Mouse (Mus musculus) spleen, adult 2 months (tissue): ENCODE data around the gene Gbp4. TPM values are rescaled to one million over a fixed set of nuclear protein-coding genes. Genes with fewer than 3 reads are reported as not detected.
A peak's percentile ranks its signal among the peaks of the same experiment; 100 is the strongest.
"Not testable (repeated sequence)": the region's sequence is repeated elsewhere in the genome, so short reads cannot be mapped to it uniquely, and the experiment has no call there.

Experiments used
- DNase-seq, 2 experiments: peaks; one replicate each; pipeline versions ENCODE4 v3.0.0 to v3.0.0-alpha.2; 2012 to 2021; ENCODE audit warnings: low spot score in 2 of 2, low read depth in 1 of 2
- H3K27ac ChIP-seq: fragments of 200-500 bp; 2 replicates; pipeline ENCODE4 v1.5.1; 2012; ENCODE audit warnings: low read length, inconsistent platforms; ENCODE audit not compliant: insufficient read depth
- H3K27me3 ChIP-seq: fragments of 200-500 bp; 2 replicates; pipeline ENCODE4 v1.6.1; 2012; ENCODE audit warnings: mild to moderate bottlenecking, moderate library complexity, low read length, inconsistent platforms; ENCODE audit not compliant: control insufficient read depth, insufficient read depth
- H3K36me3 ChIP-seq: fragments of 200-500 bp; 2 replicates; pipeline ENCODE4 v1.6.1; 2012; ENCODE audit warnings: mild to moderate bottlenecking, low read length, inconsistent platforms; ENCODE audit not compliant: control insufficient read depth, insufficient read depth
- H3K4me1 ChIP-seq: fragments of 200-500 bp; 2 replicates; pipeline ENCODE4 v1.6.1; 2011; ENCODE audit warnings: inconsistent platforms; ENCODE audit not compliant: control insufficient read depth, insufficient read depth, insufficient read length
- H3K4me3 ChIP-seq: fragments of 200-500 bp; 2 replicates; pipeline ENCODE4 v1.5.1; 2011; ENCODE audit warnings: mild to moderate bottlenecking, inconsistent platforms; ENCODE audit not compliant: insufficient read depth, insufficient read length; ENCODE audit errors: extremely low read depth
- CTCF ChIP-seq: fragments of 200-500 bp; IDR thresholded peaks from 2 replicates; pipeline ENCODE4 v1.5.1; 2011; ENCODE audit warnings: mild to moderate bottlenecking, inconsistent platforms; ENCODE audit not compliant: insufficient read depth, insufficient read length, insufficient replicate concordance; ENCODE audit errors: extremely low read depth
- POLR2A ChIP-seq: fragments of 200-500 bp; IDR thresholded peaks from 2 replicates; pipeline ENCODE4 v1.6.1; 2011; ENCODE audit warnings: low read depth, low read length, inconsistent platforms
- WGBS: fragments of 180-500 bp; shearing (Covaris S2); methylation state at CpG from one replicate; pipeline ENCODE4 v1.1.7; 2018; 5-methylcytosine and 5-hydroxymethylcytosine counted together
- polyA plus RNA-seq: library from polyadenylated mRNA; depleted of rRNA; stranded (reverse); fragments of >200 nt; gene quantifications from 2 replicates; pipeline ENCODE4 v1.2.3, GENCODE M21; 2012; rRNA removed

The Gbp4 gene
- polyA plus RNA-seq: 21.3 and 30.8 TPM in 2 replicates

DNA sequence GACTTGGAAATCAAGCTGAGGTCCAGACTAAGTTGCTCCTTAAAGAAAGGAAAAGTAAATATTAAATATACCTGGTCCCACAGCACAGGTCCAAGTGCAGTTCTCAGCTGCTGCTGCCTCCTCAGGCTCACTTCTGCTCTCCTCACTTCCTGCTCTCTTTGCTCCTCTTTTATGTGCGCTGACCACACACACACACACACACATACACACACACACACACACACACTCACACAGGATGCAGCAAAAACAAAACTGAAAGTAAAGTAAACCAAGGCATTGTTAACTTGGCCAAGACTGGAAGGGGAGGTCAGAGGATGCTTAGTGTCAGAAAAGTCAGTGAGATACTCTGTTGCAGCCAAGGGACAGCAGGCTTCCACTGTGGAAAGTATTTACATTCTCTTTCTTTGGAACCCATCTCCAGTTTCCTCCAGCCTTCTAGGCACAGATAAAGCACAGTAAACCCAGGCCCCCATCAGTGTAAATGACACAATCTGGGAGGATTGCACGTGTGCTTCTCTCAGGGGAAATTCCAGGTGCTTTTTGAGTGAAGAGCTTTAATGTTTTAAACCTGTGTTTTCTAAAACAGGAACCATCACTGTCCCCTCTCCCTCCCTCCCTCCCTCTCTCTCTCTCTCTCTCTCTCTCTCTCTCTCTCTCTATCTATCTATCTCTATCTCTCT lies at the start of gene Gbp4, which contains the start of the genes Gbp9 and Gbp8:
TSS of gene Gbp4 (minus strand) at position 178 of the 680 bp plus-strand sequence.
TSS of gene Gbp9 (minus strand) at position 131 of the 680 bp plus-strand sequence.
TSS of gene Gbp8 (minus strand) at position 132 of the 680 bp plus-strand sequence.
- Histone ChIP-seq H3K27ac (peak within 1 kb of the TSS; percentile 83), H3K4me3 (peak within 1 kb of the TSS; percentile 68)
- H3K36me3 ChIP-seq, H3K27me3 ChIP-seq, H3K4me1 ChIP-seq: not testable (repeated sequence)
- TF ChIP-seq POLR2A: peak; percentile 45; the same call in 1 of the 2 replicates
- peak; percentile 64 to 75 for DNase-seq
- WGBS: 0% methylated on average over 2 of the region's 2 CpGs

DNA sequence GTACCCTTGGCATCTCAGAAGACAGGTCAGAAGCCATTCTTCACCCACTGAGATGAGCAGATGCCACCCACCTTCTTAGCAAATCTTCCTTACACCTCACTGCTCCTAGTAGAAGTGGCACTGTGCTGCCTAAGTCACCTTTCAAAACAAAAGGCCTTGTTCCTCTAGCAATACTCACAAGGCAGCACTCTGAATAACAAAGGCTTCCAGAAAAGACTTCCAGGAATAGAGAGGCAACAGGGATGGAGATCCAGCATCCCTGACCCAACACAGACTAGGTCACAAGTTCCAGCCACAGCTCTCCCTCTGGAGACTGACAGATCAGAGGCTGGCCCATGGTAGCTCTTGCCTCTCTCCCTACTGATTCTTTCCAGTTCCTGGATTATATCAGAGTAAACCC lies 42.1 kb upstream of the Gbp4 start:
- H3K36me3 ChIP-seq: no peaks in the 10 kb centered on the region
- TF ChIP-seq POLR2A: no peak
- TF ChIP-seq CTCF: no peak
- H3K27me3 ChIP-seq: no peaks in the 10 kb centered on the region
- H3K4me3 ChIP-seq: no peak overlapping the region
- no peaks in the 10 kb centered on the region for H3K4me1 ChIP-seq
- no peak for DNase-seq
- H3K27ac ChIP-seq: no peak overlapping the region

DNA sequence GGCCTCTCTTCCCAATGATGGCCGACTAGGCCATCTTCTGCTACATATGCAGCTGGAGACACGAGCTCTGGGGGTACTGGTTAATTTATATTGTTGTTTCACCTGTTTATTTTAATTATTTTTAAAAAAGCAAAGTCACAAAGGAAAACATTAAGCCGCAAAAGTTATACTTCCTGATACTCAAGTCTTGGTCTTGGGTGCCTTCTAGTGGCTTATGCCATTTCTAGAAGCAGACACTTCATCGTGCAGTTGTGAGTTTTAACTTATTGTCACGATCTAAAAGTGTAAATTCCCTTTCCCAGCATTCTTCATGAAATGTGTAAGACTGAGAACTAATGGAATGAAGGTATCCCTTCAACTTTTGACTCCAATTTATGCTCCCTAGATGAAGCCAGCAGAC lies 17.2 kb upstream of the Gbp4 start:
- H3K27ac ChIP-seq: no peak overlapping the region
- TF ChIP-seq POLR2A: no peak
- TF ChIP-seq CTCF: no peak
- H3K4me3 ChIP-seq: no peak overlapping the region
- WGBS: 80% methylated on average over 5 of the region's 5 CpGs
- no peaks in the 10 kb centered on the region for H3K36me3 ChIP-seq
- H3K27me3 ChIP-seq: no peaks in the 10 kb centered on the region
- no peaks in the 10 kb centered on the region for H3K4me1 ChIP-seq
- no peak for DNase-seq

DNA sequence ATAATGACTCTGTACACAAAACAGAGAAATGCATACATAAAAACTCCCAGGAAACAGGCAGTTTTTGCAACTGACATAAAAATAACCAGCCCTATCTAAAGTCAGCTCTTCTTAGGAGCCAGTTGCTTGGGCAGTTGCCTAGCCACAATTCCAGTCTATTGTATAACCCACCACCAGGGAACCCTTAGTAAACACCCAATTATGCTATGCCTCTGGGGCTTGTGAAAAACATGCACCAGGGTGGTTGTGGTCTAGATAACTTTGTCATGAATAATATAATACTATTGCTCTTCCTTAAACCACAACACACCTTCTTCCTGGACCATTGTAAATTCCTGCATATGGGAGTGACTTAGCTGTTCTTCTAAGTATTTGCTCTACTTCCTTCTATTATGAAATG lies 14.7 kb upstream of the Gbp4 start:
- H3K27me3 ChIP-seq: no peaks in the 10 kb centered on the region
- no peaks in the 10 kb centered on the region for H3K4me1 ChIP-seq
- no peak for DNase-seq
- no peak overlapping the region for H3K27ac ChIP-seq
- no peak overlapping the region for H3K4me3 ChIP-seq
- TF ChIP-seq POLR2A (no peak), CTCF (no peak)
- H3K36me3 ChIP-seq: no peaks in the 10 kb centered on the region

DNA sequence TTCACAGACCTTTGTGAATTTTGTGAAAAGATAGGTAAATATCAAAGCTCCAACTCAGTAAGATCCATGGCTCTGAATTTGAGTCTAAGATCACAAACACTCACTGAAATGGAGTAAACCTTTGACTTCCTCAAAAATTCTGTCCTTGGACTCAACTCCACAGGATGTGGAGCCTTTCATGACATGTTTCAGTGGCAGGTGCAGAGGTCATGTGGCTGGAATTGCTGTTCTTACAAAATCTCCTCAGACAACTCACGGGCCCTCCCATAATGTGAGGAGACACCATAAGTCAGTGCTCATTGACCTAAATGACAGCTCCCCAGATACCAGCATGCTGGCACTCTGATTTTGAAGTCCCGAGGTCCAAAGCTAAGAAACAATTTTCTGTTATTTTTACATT lies 8.7 kb upstream of the Gbp4 start:
- H3K4me1 ChIP-seq: peaks cover 15% of the 10 kb centered on the region; the same call in 1 of the 2 replicates
- not testable (repeated sequence) for DNase-seq, H3K27ac ChIP-seq, H3K36me3 ChIP-seq, H3K27me3 ChIP-seq, H3K4me3 ChIP-seq
- WGBS: 47% methylated on average over 2 of the region's 2 CpGs

DNA sequence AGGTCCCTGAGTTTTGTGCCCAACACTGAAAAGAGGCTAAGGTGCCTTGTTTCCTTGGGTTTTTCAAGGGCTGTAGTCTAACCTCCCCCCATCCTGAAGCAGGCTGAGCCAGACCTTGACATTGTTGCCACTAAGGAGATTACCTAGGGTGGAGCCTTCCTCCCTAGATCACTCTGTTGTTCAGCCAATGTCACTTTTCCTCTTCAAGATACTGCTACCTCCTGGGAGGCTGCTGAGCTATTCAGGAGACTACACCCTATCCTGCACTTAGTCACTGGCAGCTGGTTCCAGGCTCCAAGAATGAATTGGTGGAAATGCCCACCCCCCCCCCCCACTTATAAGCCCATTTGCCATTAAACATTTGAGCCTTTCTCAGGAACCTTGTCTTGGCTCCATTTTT lies 7.1 kb upstream of the Gbp4 start:
- H3K27me3 ChIP-seq: no peaks in the 10 kb centered on the region
- DNase-seq: no peak
- no peak for TF ChIP-seq POLR2A
- TF ChIP-seq CTCF: no peak
- no peak overlapping the region for H3K27ac ChIP-seq
- no peak overlapping the region for H3K4me3 ChIP-seq
- peaks cover 20% of the 10 kb centered on the region; the same call in 1 of the 2 replicates for H3K4me1 ChIP-seq
- H3K36me3 ChIP-seq: no peaks in the 10 kb centered on the region

DNA sequence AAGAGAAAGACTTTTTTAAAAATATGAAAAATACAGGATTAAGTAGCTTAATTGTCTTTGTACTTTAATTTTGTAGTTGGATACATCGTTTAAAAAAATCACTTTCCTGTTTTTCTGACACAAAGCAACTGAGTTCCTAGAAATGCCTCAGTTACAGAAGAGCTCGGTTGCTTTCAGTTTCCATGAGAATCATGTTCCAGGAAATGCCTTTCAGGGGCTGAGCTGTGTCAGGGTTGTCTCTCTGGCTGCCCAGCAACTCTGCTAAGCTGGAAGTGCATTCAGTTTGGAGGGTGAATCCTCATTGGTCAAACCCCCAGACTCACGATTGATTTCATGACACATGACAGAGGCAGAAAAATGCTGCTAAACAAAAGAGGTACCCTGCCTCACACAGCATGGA lies 6.3 kb upstream of the Gbp4 start:
- Histone ChIP-seq H3K4me1 (peaks cover 20% of the 10 kb centered on the region; the same call in 1 of the 2 replicates), H3K27ac (peak overlapping the region; percentile 54)
- 7% methylated on average over 3 of the region's 3 CpGs for WGBS
- DNase-seq, H3K4me3 ChIP-seq, H3K36me3 ChIP-seq, H3K27me3 ChIP-seq: not testable (repeated sequence)

DNA sequence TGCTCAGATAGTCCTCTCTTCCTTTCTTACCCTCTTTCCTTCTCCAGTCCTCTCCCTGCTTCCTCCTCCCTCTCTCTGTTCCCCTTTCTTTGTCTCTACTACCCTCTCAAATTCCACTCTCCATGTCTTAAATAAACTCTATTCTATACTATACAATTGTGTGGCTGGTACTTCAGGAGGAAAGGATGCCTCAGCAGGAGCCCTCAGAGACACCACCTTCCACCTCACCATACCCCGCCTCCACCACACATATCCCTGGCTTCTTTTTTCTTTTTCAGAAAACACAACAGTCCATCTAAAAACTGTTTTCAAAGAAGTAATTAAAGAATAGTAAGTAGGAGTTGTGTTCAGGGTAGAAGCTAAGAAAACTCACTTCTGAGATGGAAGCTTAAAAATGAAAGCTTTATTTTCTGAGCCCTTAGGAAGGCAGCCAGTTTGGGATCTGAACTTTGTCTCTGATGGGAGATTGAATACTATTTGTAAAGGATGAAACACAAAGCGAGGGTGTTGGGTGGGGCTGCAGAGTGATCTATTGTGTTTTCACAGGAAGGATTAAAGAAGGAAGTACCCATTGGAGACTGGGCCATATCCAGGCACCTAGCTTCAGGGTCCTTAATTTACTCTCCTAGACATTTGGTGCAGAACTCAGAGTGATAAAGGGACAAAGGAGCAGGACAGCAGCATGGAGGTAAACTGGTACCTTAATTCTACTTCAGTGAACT lies 864 bp upstream of the Gbp4 start:
- WGBS: 76% methylated on average over 2 of the region's 2 CpGs
- Histone ChIP-seq H3K27ac (peak overlapping the region; percentile 60), H3K4me1 (peaks cover 12% of the 10 kb centered on the region; the same call in 1 of the 2 replicates)
- not testable (repeated sequence) for H3K36me3 ChIP-seq, DNase-seq, H3K4me3 ChIP-seq, H3K27me3 ChIP-seq
